In the genomic region with DNA sequence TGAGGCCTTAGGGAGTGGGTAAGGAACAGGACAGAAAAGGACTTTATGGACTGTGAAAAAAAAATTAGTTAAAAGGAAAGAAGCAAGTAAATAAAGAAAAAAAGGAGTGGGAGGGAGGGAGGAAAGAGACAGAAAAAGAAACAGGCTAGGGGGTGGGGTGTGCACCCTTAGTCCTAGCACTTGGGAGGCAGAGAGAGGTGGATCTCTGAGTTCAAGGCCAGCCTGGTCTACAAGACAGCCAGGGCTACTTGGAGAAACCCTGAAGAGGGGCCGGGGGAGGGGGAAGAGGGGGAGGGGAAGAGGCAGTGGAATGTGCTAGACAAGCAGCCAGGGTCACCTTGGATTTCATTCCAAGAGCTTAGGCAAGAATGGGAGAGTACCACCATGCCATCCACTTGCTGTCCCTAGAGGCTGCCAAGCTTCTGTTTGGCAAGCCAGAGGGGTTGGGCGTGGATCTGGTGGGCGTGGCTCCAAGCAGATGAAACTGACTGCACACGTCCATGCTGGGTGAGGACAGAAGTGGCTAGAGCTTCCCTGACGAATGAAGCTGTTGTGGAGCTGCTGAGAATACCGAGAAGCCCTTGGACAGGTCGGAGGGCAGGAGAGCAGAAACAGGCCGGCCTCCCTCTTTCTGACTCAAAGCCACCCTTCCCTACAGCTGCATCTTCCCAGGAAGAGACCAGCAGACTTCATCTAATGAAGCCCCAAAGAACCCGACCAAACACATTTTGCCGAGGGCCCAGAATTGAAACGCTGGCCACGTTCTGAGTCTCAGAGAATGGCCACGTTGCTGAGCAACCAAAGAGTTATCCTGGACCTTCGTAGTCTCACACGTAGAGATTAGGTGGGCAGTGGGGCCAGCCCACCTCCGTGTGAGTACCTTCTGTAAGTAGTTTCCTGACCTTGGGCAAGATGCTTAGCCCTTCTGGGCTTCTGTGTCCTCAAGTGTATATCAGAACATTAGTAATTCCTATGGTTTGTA, we compare ENCODE assay signal across 10 mouse cellular contexts. TPM values are rescaled to one million over a fixed set of nuclear protein-coding genes. Genes with fewer than 3 reads are reported as not detected.
A peak's percentile ranks its signal among the peaks of the same experiment; 100 is the strongest.
DNase-seq lines count a peak whose midpoint lies in the region; ATAC-seq lines count a peak whose summit lies in the region.
"Had no signal": no experiment of that assay in that cellular context is flagged by ENCODE, and none has a peak within 500 bp of the region (broad histone marks: within the 10 kb centered on the region; RNA-seq: fewer than 3 reads in every experiment).

No protein-coding gene starts in this region.

- no peak overlapping the region for H3K4me3 ChIP-seq in midbrain, embryonic 12.5 days
- H3K4me3 ChIP-seq: embryonic facial prominence, embryonic 12.5 days; limb, embryonic 13.5 days had no signal

- H3K9me3 ChIP-seq in midbrain, embryonic 12.5 days = no peaks in the 10 kb centered on the region
- H3K9me3 ChIP-seq: embryonic facial prominence, embryonic 12.5 days; limb, embryonic 13.5 days had no signal

- peak; percentile 24 to 48 for DNase-seq in frontal cortex, postnatal 10 days (ENCODE audit: low spot score in 2 of 2)
- DNase-seq in frontal cortex, postnatal 25 days (ENCODE audit: low spot score in 2 of 2) = no peak
- peak; percentile 44 for DNase-seq in heart, postnatal 36 days
- DNase-seq in kidney, postnatal 4 days = peak; percentile 29 to 56
- no peak for DNase-seq in yolk sac, embryonic 10.5 days (ENCODE audit: low spot score)
- DNase-seq in spleen, adult 18-20 months = no peak

- peak overlapping the region; percentile 11; the same call in 1 of the 2 replicates for H3K4me2 ChIP-seq in midbrain, embryonic 12.5 days (replicated peaks)
- H3K4me2 ChIP-seq: embryonic facial prominence, embryonic 12.5 days; limb, embryonic 13.5 days had no signal

- no peak overlapping the region for H3K9ac ChIP-seq in midbrain, embryonic 12.5 days (replicated peaks)
- H3K9ac ChIP-seq: limb, embryonic 13.5 days had no signal

- no peaks in the 10 kb centered on the region for H3K36me3 ChIP-seq in midbrain, embryonic 12.5 days
- H3K36me3 ChIP-seq: embryonic facial prominence, embryonic 12.5 days; limb, embryonic 13.5 days had no signal

- H3K27me3 ChIP-seq in midbrain, embryonic 12.5 days = no peaks in the 10 kb centered on the region
- H3K27me3 ChIP-seq: embryonic facial prominence, embryonic 12.5 days; limb, embryonic 13.5 days had no signal

- 0 out of 2 replicates have a peak overlapping the region, but pooled peaks have one; percentile 20 for H3K27ac ChIP-seq in midbrain, embryonic 12.5 days (replicated peaks)
- H3K27ac ChIP-seq: embryonic facial prominence, embryonic 12.5 days; limb, embryonic 13.5 days had no signal

- ATAC-seq in common myeloid progenitor, adult 5-6 weeks (replicated peaks; ENCODE audit: low read depth, poor library complexity, severe bottlenecking) = peak; percentile 76
- peak; percentile 23; the same call in 1 of the 2 replicates for ATAC-seq in midbrain, embryonic 12.5 days (ENCODE audit: low FRiP score, low read depth)

- intact Hi-C loops in heart, postnatal 36 days (cut with DNase I) = no loop called here

- WGBS in midbrain, embryonic 12.5 days = 41% methylated on average over 16 of the region's 16 CpGs

- H3K4me1 ChIP-seq in midbrain, embryonic 12.5 days = peaks cover 16% of the 10 kb centered on the region
- H3K4me1 ChIP-seq: limb, embryonic 13.5 days had no signal

RNA-seq across cellular contexts. Expression of a gene that starts 31.6 kb away (rescaled TPM):
- total RNA-seq in common myeloid progenitor, adult 5-6 weeks (2017) = 28.0 and 33.3 TPM in 2 replicates
- total RNA-seq in heart, postnatal 36 days (2021) = 10 to 100 TPM; 11.0 to 12.2 TPM
- 63.1 and 66.1 TPM in 2 replicates for polyA plus RNA-seq in midbrain, embryonic 12.5 days (2016; fragmentation: Nextera tagmentation; extraction: Ambion mirVana)

RNA-seq across cellular contexts. Expression of a gene that starts 48.3 kb away (rescaled TPM):
- total RNA-seq in common myeloid progenitor, adult 5-6 weeks (2017) = 28.5 and 29.9 TPM in 2 replicates
- 1 to 10 TPM; 1.1 to 1.2 TPM for total RNA-seq in heart, postnatal 36 days (2021)
- polyA plus RNA-seq in midbrain, embryonic 12.5 days (2016; fragmentation: Nextera tagmentation; extraction: Ambion mirVana) = 10.3 and 12.5 TPM in 2 replicates

Comparison
In these comparisons a context has a peak if more than half of its experiments do, and no peak if none do; other contexts are left out.
1. DNase-seq: peak in frontal cortex, postnatal 10 days (2 of 2), heart, postnatal 36 days (2 of 2) and kidney, postnatal 4 days (2 of 2); none in frontal cortex, postnatal 25 days (0 of 2), yolk sac, embryonic 10.5 days (single experiment) and spleen, adult 18-20 months (0 of 2).
2. RNA of a gene that starts 48.3 kb away (total RNA-seq): 28.5 to 29.9 TPM in common myeloid progenitor, adult 5-6 weeks; 1.1 to 1.2 TPM in heart, postnatal 36 days; every median in the first group is over 10 times any median in the second.